Mouse (Mus musculus) CD8-positive naive resting alpha-beta T cell, adult 57 days (primary cell): ENCODE data around the gene Sgtb. TPM values are rescaled to one million over a fixed set of nuclear protein-coding genes. Genes with fewer than 3 reads are reported as not detected.

Source experiments
- total RNA-seq: library from RNA; stranded (reverse); gene quantifications from one replicate; pipeline ENCODE4 v1.2.4, GENCODE M21; 2023

Gene Sgtb
- 0.58 TPM for total RNA-seq

GRCm38 (mm10) chr13:104109288-104109815 is at the start of gene Sgtb, which contains the start of gene Nln:
Sgtb (plus strand) TSS chr13:104109741.
Nln (minus strand) TSS chr13:104109614.

GRCm38 (mm10) chr13:104177796-104178649 is 68.5 kb downstream of the Sgtb start, which contains the start of gene Trappc13:
Trappc13 (minus strand) TSS chr13:104178469.

GRCm38 (mm10) chr13:104178650-104179121 is 69.1 kb downstream of the Sgtb start, which contains the start of gene Trim23:
Trim23 (plus strand) TSS chr13:104178797.

Other genes starting within 250 kb of the Sgtb start
- gene Erbin, start 189.2 kb upstream of the Sgtb start, total RNA-seq = 114 TPM
- 13.9 TPM for gene Nln, start 127 bp upstream of the Sgtb start, total RNA-seq
- gene Trappc13, start 68.7 kb downstream of the Sgtb start, total RNA-seq = 26.3 TPM
- gene Trim23, start 69.1 kb downstream of the Sgtb start, total RNA-seq = 15.1 TPM
- 4.9 TPM for gene Cenpk, start 118.9 kb downstream of the Sgtb start, total RNA-seq
- gene Ppwd1, start 119.1 kb downstream of the Sgtb start, total RNA-seq = 25.9 TPM
- 28.4 TPM for gene Adamts6, start 178.1 kb downstream of the Sgtb start, total RNA-seq